Mouse (Mus musculus): ENCODE data around the gene Tiam2.

- TF ChIP-seq CTCF (IDR thresholded peaks at IDR 0.05; ENCODE audit: low read depth) (no peak), EP300 (IDR thresholded peaks at IDR 0.05; ENCODE audit: low read depth) (no peak)
Measured at GRCm38 (mm10) chr17:3423416-3423815, 97.0 kb downstream of the Tiam2 start.

Data from liver, postnatal 0 days (tissue).